Mouse (Mus musculus) stomach, embryonic 14.5 days (tissue): ENCODE results near the gene Pdpk1. TPM values are rescaled to one million over a fixed set of nuclear protein-coding genes. Genes with fewer than 3 reads are reported as not detected.

Experiments
- ATAC-seq: fragments of 200-750 bp; cut with Nextera tagmentation; 2 replicates; pipeline ENCODE4 v1.8.0; 2017; ENCODE audit warnings: low read depth, moderate TSS enrichment; ENCODE audit not compliant: insufficient number of reproducible peaks, insufficient read depth, low FRiP score
- H3K27ac ChIP-seq: fragments of 300-500 bp; sonication (generic); 2 replicates; pipeline ENCODE4 v1.5.1; 2014; ENCODE audit warnings: mild to moderate bottlenecking, low read length, moderate library complexity, mixed read lengths
- H3K27me3 ChIP-seq: fragments of 300-500 bp; sonication (generic); 2 replicates; pipeline ENCODE4 v1.6.1; 2014; ENCODE audit warnings: low read length, control low read depth, mixed read lengths; ENCODE audit not compliant: control insufficient read depth, insufficient read depth
- H3K36me3 ChIP-seq: fragments of 300-500 bp; sonication (generic); 2 replicates; pipeline ENCODE4 v1.6.1; 2014; ENCODE audit warnings: mild to moderate bottlenecking, control low read depth, low read length, moderate library complexity, mixed read lengths; ENCODE audit not compliant: control insufficient read depth, insufficient read depth
- H3K4me1 ChIP-seq: fragments of 300-500 bp; sonication (generic); 2 replicates; pipeline ENCODE4 v1.6.1; 2014; ENCODE audit warnings: low read length, control low read depth, mixed read lengths; ENCODE audit not compliant: control insufficient read depth, insufficient read depth
- H3K4me2 ChIP-seq: fragments of 300-500 bp; sonication (generic); replicated peaks from 2 replicates; pipeline ENCODE4 v1.6.1; 2014; ENCODE audit warnings: low read depth, low read length, control low read depth
- H3K4me3 ChIP-seq: fragments of 300-500 bp; sonication (generic); 2 replicates; pipeline ENCODE4 v1.5.1; 2014; ENCODE audit warnings: low read depth, low read length, control low read depth
- H3K9ac ChIP-seq: fragments of 300-500 bp; sonication (generic); replicated peaks from 2 replicates; pipeline ENCODE4 v1.6.1; 2014; ENCODE audit warnings: low read depth, mild to moderate bottlenecking, control low read depth, low read length, moderate library complexity, mixed read lengths
- H3K9me3 ChIP-seq: fragments of 300-500 bp; sonication (generic); 2 replicates; pipeline ENCODE4 v1.6.1; 2016; ENCODE audit warnings: low read depth, low read length, control low read depth; ENCODE audit not compliant: control insufficient read depth
- WGBS: fragments of 180-500 bp; shearing (Covaris S2); extraction: QIAGEN DNeasy Blood & Tissue Kit; methylation state at CpG from one replicate; pipeline ENCODE4 v1.1.7; 2014; 5-methylcytosine and 5-hydroxymethylcytosine counted together
- polyA plus RNA-seq: library from polyadenylated mRNA; unstranded; fragments of >200 nt; fragmentation: Nextera tagmentation; extraction: Ambion mirVana; gene quantifications from 2 replicates; pipeline ENCODE4 v1.2.1, GENCODE M21; 2014

The Pdpk1 gene
- polyA plus RNA-seq, 1 experiment from 2014 or later, result 44.3 TPM

- 90% methylated on average over 14 of the region's 14 CpGs for WGBS
- ATAC-seq, result no peak
Observed at GRCm38 (mm10) chr17:24056636-24057625, 93.8 kb downstream of the Pdpk1 start.

DNA sequence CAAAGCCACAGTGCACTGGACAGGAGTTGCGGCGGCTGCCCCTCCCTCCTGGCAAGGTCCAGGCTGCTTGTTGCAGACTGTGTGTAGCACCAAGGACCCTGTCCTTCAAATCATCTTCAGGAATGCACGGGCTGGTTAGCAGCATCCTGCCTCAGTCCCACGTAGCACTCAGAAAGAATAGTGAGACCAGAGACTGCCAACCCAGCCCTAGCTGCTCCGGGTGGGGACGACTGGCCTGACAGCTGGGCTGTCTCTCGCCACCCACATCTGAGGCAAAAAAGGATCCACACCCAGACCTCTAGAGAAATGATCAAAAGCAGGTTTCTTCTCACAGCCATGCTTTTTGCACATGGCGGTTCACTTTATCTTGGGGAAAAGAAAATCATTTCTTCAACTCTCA lies 101.7 kb downstream of the Pdpk1 start:
- H3K27ac ChIP-seq, result no peak overlapping the region
- no peak overlapping the region for H3K9ac ChIP-seq
- no peaks in the 10 kb centered on the region for H3K27me3 ChIP-seq
- H3K4me2 ChIP-seq, result no peak overlapping the region
- H3K36me3 ChIP-seq, result peaks cover 56% of the 10 kb centered on the region
- no peaks in the 10 kb centered on the region for H3K9me3 ChIP-seq
- 89% methylated on average over 8 of the region's 8 CpGs for WGBS
- no peak for ATAC-seq
- no peaks in the 10 kb centered on the region for H3K4me1 ChIP-seq
- no peak overlapping the region for H3K4me3 ChIP-seq

More at GRCm38 (mm10) chr17:24056636-24057625, 93.8 kb downstream of the Pdpk1 start:
- H3K4me3 ChIP-seq, result no peak overlapping the region
- H3K27ac ChIP-seq, result no peak overlapping the region
- H3K36me3 ChIP-seq, result peaks cover 69% of the 10 kb centered on the region
- no peaks in the 10 kb centered on the region for H3K27me3 ChIP-seq
- H3K4me1 ChIP-seq, result no peaks in the 10 kb centered on the region
- H3K9me3 ChIP-seq, result no peaks in the 10 kb centered on the region
- no peak overlapping the region for H3K9ac ChIP-seq
- no peak overlapping the region for H3K4me2 ChIP-seq

DNA sequence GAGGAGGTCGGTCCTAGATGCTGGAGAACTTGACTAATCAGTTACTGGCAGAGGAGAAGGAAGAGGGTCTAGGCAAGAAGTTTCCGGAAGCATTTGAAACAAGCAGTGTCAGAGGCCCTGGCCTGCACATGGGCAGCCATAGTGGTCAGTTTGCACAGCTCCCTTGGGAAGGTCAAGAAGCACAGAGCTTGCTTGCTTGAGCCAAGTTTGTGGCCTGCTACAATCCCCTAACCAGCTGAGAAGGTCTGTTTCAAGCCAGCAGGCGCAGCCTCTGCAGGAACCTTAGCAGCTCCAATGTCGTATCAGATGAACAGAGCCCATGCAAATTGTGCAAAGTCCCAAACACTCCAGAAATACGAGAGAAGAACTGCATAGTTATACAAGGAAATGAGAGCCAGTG lies 102.7 kb downstream of the Pdpk1 start:
- no peak overlapping the region for H3K4me3 ChIP-seq
- peaks cover 48% of the 10 kb centered on the region for H3K36me3 ChIP-seq
- WGBS, result 84% methylated on average over 5 of the region's 5 CpGs
- no peak for ATAC-seq
- no peaks in the 10 kb centered on the region for H3K9me3 ChIP-seq
- no peak overlapping the region for H3K27ac ChIP-seq
- no peaks in the 10 kb centered on the region for H3K4me1 ChIP-seq
- no peak overlapping the region for H3K4me2 ChIP-seq
- H3K9ac ChIP-seq, result no peak overlapping the region
- no peaks in the 10 kb centered on the region for H3K27me3 ChIP-seq

- Histone ChIP-seq H3K9me3 (no peaks in the 10 kb centered on the region), H3K4me3 (no peak overlapping the region), H3K9ac (no peak overlapping the region), H3K27ac (no peak overlapping the region), H3K4me1 (no peaks in the 10 kb centered on the region), H3K36me3 (peaks cover 29% of the 10 kb centered on the region), H3K27me3 (no peaks in the 10 kb centered on the region), H3K4me2 (no peak overlapping the region)
- no peak for ATAC-seq
- WGBS, result 36% methylated on average over 5 of the region's 5 CpGs
Observed at GRCm38 (mm10) chr17:24046026-24046425, 104.7 kb downstream of the Pdpk1 start.

GRCm38 (mm10) chr17:24045608-24046007 lies 105.1 kb downstream of the Pdpk1 start:
- Histone ChIP-seq H3K36me3 (peaks cover 25% of the 10 kb centered on the region), H3K4me1 (no peaks in the 10 kb centered on the region), H3K9me3 (no peaks in the 10 kb centered on the region), H3K9ac (no peak overlapping the region), H3K4me3 (no peak overlapping the region), H3K27ac (no peak overlapping the region), H3K27me3 (no peaks in the 10 kb centered on the region), H3K4me2 (no peak overlapping the region)
- ATAC-seq, result no peak
- WGBS, result 70% methylated on average over 10 of the region's 10 CpGs

DNA sequence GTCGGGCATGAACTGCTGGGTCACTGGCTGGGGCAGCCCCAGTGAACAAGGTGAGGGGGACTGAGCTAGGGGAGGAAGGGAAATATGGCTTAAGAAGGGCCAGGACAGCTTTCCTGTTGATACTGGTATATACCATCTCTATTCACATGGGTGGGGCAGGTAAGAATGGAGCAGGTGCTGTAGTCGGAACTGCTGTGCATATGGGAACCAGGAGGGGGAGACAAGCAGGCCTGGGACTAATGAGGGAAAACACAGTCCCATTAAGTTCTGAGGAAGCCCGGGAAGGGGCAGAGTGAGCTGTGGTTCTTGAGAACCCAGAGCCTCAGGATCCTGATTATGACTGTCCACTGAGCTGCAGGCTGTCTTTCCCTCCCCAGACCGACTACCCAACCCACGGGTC lies 106.2 kb downstream of the Pdpk1 start:
- H3K4me3 ChIP-seq, result no peak overlapping the region
- H3K27ac ChIP-seq, result no peak overlapping the region
- H3K9ac ChIP-seq, result no peak overlapping the region
- peaks cover 19% of the 10 kb centered on the region; the same call in 1 of the 2 replicates for H3K36me3 ChIP-seq
- WGBS, result 61% methylated on average over 5 of the region's 5 CpGs
- H3K4me1 ChIP-seq, result no peaks in the 10 kb centered on the region
- H3K9me3 ChIP-seq, result no peaks in the 10 kb centered on the region
- no peak for ATAC-seq
- no peak overlapping the region for H3K4me2 ChIP-seq
- H3K27me3 ChIP-seq, result no peaks in the 10 kb centered on the region

GRCm38 (mm10) chr17:24037844-24038243 lies 112.9 kb downstream of the Pdpk1 start, which contains the start of gene Prss27:
Gene Prss27 (plus strand): TSS chr17:24038144.
- Histone ChIP-seq H3K9me3 (no peaks in the 10 kb centered on the region), H3K4me3 (no peak within 1 kb of the TSS), H3K9ac (no peak within 1 kb of the TSS), H3K4me2 (no peak within 1 kb of the TSS), H3K27ac (no peak within 1 kb of the TSS), H3K4me1 (no peaks in the 10 kb centered on the region), H3K27me3 (no peaks in the 10 kb centered on the region), H3K36me3 (no peaks in the 10 kb centered on the region)
- ATAC-seq, result no peak
- 62% methylated on average over 4 of the region's 4 CpGs for WGBS

GRCm38 (mm10) chr17:24037360-24037759 lies 113.4 kb downstream of the Pdpk1 start:
- Histone ChIP-seq H3K4me2 (no peak overlapping the region), H3K9me3 (no peaks in the 10 kb centered on the region), H3K4me1 (no peaks in the 10 kb centered on the region), H3K36me3 (no peaks in the 10 kb centered on the region), H3K9ac (no peak overlapping the region), H3K27ac (no peak overlapping the region), H3K4me3 (no peak overlapping the region), H3K27me3 (no peaks in the 10 kb centered on the region)
- peak; percentile 24 for ATAC-seq
- 77% methylated on average over 13 of the region's 13 CpGs for WGBS
